Mouse (Mus musculus) CD8-positive naive resting alpha-beta T cell, adult 2 months (primary cell): ENCODE data around the gene Atg16l2.

Experiments used
- DNase-seq, 2 experiments: peaks; one replicate each; pipeline ENCODE4 v3.0.0; 2022; ENCODE audit warnings: low read depth in 2 of 2, low spot score in 2 of 2

Atg16l2 gene

GRCm38 (mm10) chr7:101231458-101231857, 70.6 kb downstream of the Atg16l2 start:
- DNase-seq: peak in 1 of 2 experiments; percentile 34

DNA sequence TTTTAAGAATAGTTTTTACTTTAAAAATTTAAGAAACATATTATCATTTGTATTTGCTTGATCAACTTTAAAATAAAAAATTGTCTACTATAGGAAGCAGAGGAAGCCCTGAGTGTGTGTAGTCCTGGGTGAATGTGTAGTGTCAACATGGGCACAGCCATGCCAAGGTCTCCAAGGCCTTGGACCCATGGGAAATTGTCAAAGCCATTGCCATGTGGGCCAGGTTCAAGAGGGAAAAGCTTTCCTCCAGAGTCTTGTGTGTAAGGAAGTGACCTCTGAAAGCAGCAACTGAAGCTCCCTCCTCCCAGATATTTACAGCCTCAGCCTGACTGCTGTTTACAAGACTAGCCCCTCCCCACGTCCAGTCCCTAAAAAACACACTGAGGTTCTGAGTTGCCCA, 72.7 kb downstream of the Atg16l2 start:
- no peak for DNase-seq

- no peak for DNase-seq
These were observed 78.5 kb downstream of the Atg16l2 start for GRCm38 (mm10) chr7:101223501-101223900.

- no peak for DNase-seq
These were observed 85.3 kb downstream of the Atg16l2 start for GRCm38 (mm10) chr7:101216724-101217123.

GRCm38 (mm10) chr7:101213515-101214263, 88.4 kb downstream of the Atg16l2 start:
- DNase-seq: no peak
